Mouse (Mus musculus) right cerebral cortex, adult 2 months (tissue): ENCODE results near the gene Adam22.
"Not testable (repeated sequence)": the region's sequence is repeated elsewhere in the genome, so short reads cannot be mapped to it uniquely, and the experiment has no call there.

ENCODE experiments used
- DNase-seq, 2 experiments: peaks; one replicate each; pipeline ENCODE4 v3.0.0; 2021 to 2022; ENCODE audit warnings: low spot score in 2 of 2

Adam22 gene

DNA sequence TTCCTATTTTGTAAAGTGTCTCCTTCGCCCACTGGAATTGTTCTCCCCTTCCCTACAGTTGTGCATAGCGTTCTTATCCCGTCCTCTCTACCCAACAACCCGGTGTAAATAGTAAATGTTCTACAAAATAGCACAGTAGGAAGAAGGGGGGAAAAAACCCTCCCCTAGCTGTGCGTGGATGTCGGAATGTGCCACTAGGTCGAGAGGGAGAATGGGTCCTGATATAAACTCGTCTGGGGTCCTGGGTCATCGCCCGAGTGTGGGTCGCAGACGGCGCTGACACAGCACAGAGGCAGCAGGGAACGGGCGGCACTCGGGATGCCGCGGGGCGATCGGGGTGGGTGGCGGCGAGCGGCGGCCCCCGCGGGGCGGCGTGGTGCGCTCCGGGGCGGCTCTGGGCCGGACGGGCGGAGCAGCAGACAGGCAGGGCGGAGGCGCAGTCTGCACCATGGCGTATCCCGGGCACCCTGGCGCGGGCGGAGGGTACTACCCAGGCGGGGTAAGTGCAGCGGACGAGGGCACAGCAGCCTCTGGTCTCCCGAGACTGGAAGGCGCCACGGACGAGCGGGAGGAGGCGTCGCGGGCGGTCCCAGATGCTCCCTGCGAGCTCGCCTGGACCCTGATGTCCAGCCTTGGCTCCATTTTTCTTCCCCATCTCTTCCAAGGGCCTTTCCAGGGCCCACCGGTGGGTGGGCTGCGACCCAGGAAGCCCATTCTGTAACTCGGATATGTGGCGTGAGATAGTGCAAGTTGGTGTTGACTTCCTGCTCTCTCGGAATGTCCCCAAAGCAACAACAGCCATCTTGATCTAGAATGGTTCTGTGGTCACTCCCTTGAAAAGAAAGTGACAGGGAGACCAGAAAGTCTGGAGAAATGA lies 311.6 kb downstream of the Adam22 start:
- peak; percentile 77 to 78 for DNase-seq

DNA sequence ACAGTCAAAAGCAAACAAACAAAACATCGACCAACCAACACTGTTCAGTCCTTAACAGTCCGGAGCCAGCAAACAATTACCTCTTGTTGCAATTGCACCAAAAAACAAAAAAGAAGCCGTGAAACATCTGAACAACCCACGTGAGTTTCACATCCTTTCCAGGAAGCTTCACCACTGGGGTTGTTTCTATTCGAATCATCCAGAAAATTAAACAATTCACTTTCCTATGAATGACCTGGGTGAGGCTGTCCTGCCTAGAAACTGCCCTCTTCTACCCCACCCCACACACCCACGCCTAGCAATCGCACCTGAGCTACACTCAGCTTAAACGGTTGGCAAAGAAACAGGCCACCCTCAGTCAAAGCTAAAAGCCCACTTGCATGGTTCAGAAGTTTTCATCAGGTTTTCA lies 312.2 kb downstream of the Adam22 start:
- no peak for DNase-seq

DNA sequence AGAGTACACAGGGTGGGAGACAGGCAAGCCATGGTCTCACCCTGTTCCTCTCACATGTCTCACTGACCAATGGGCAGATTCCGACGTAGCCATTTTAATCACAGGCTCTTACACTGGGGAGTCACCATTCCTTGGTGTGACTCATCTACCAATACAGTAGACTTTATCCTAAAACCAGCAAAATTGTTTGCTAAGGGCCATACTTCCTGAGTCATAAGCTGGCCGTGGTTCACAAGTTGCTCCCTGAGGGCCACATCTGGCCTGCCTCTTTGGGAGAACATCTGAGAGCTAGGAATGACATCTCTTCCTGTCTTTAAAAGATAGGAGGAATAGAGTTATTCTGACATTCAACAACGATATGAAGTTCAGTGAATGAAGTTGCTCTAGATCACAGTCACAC lies 314.1 kb downstream of the Adam22 start:
- no peak for DNase-seq

DNA sequence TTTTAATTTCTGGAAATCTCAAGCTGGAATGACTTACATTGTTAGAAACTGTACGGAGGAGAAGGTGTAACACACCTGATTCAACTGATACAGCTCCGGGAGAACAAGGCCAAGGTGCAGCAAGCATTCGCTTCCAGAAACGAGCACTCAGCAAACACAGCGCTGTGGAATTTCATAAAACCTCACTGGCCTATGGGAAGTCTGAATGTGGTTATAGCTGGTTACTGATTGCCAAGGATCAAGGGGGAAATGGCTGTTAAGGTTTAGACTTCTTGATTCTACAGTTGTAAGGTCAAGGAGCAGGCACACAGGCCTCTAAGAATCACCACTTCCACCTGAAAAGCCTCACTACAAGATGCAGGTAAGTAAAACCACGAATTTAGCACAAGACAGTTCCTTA lies 322.1 kb downstream of the Adam22 start, which contains the start of gene Sri:
Sri (plus strand) TSS at position 224 of the 400 bp plus-strand sequence.
- no peak for DNase-seq

DNA sequence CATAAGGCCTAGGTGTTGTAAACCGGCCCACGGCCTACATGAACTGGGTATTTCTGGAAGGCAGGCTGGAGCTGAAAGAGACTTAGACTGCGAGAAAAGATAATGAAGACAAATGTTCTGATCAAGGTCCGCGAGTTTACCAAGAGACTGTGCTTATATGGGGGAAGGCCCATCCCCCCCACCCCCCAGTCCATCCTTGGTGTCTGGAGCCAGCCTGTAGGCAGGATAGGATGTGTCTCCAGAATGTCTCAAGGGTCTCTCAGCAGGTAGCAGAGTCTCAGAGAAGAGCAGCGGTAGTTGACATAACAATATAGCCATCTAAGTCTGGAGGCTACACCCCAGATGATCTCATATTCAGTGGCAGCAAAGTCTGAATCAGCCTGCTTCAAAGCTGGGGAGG lies 333.4 kb downstream of the Adam22 start:
- DNase-seq = not testable (repeated sequence)
